Mouse (Mus musculus) cerebellum, adult 2 months (tissue): ENCODE measurements around the gene Ddx39.

Experiments used
- CTCF ChIP-seq: fragments of 200-500 bp; IDR thresholded peaks from 2 replicates; pipeline ENCODE4 v1.5.1; 2011; ENCODE audit warnings: low read depth, mild to moderate bottlenecking, control low read depth, low read length, moderate library complexity, borderline replicate concordance; ENCODE audit not compliant: insufficient read depth
- POLR2A ChIP-seq: fragments of 200-500 bp; IDR thresholded peaks from 2 replicates; pipeline ENCODE4 v1.6.1; 2011; ENCODE audit warnings: low read length, control low read depth, borderline replicate concordance; ENCODE audit not compliant: insufficient read depth

- TF ChIP-seq CTCF (no peak), POLR2A (no peak)
These were observed 41.3 kb downstream of the Ddx39 start for GRCm38 (mm10) chr8:83756273-83756672.
